Mouse (Mus musculus) spleen, adult 2 months (tissue): ENCODE data around the gene Slc27a2.

Source experiments
- CTCF ChIP-seq: fragments of 200-500 bp; IDR thresholded peaks from 2 replicates; pipeline ENCODE4 v1.5.1; 2011; ENCODE audit warnings: mild to moderate bottlenecking, inconsistent platforms; ENCODE audit not compliant: insufficient read depth, insufficient read length, insufficient replicate concordance; ENCODE audit errors: extremely low read depth
- POLR2A ChIP-seq: fragments of 200-500 bp; IDR thresholded peaks from 2 replicates; pipeline ENCODE4 v1.6.1; 2011; ENCODE audit warnings: low read depth, low read length, inconsistent platforms

DNA sequence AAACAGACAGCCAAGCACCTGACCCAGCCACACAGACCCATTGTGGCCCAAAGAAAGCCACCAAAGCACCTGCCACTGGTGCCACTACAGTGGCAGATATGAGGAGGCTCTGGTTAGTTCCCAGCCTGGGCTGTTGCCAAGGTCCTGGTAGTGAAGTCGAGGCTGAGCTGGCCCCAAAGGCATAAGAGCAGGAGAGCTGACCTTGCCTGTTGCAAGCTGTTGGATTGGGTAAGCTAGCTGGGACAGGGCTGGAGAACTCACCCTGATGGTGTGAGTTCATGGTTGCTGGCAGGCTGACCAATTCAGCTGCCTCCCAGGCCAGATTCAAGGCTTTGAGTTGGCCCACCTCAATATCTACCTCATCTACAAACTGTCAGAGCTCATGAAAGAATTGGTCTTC is 47.1 kb upstream of the Slc27a2 start:
- TF ChIP-seq CTCF (no peak), POLR2A (no peak)
